Mouse (Mus musculus) heart, adult 18-20 months (tissue): ENCODE measurements around the gene Sertad2. TPM values are rescaled to one million over a fixed set of nuclear protein-coding genes. Genes with fewer than 3 reads are reported as not detected.
A peak's percentile ranks its signal among the peaks of the same experiment; 100 is the strongest.

Experiments used
- DNase-seq, 2 experiments: peaks; one replicate each; pipeline ENCODE4 v3.0.0; 2021 to 2022; ENCODE audit warnings: mixed read lengths in 1 of 2
- long read RNA-seq, 2 experiments: library from polyadenylated mRNA; stranded (forward); transcript quantifications; one replicate each; pipeline ENCODE4 v2.0.0; 2021
- total RNA-seq, 2 experiments: library from RNA; stranded (reverse); gene quantifications; 2 replicates each; pipeline ENCODE4 v1.2.3; 2021

The Sertad2 gene
- total RNA-seq, result 10 to 100 TPM; 16.2 to 17.7 TPM
- long read RNA-seq, experiment 1, partial matches to known transcripts, result 0 of 44 reads
- long read RNA-seq, experiment 1, other reads (novel, unspliced or antisense), result 44 of 44 reads
- long read RNA-seq, experiment 2, full-length matches to known transcripts, result 1 of 35 reads
- long read RNA-seq, experiment 2, partial matches to known transcripts, result 0 of 35 reads
- long read RNA-seq, experiment 2, other reads (novel, unspliced or antisense), result 34 of 35 reads

GRCm38 (mm10) chr11:20542739-20543452 is at the start of gene Sertad2:
Gene Sertad2, plus strand, starts transcription at chr11:20543253.
- peak; percentile 99 to 100 for DNase-seq

DNA sequence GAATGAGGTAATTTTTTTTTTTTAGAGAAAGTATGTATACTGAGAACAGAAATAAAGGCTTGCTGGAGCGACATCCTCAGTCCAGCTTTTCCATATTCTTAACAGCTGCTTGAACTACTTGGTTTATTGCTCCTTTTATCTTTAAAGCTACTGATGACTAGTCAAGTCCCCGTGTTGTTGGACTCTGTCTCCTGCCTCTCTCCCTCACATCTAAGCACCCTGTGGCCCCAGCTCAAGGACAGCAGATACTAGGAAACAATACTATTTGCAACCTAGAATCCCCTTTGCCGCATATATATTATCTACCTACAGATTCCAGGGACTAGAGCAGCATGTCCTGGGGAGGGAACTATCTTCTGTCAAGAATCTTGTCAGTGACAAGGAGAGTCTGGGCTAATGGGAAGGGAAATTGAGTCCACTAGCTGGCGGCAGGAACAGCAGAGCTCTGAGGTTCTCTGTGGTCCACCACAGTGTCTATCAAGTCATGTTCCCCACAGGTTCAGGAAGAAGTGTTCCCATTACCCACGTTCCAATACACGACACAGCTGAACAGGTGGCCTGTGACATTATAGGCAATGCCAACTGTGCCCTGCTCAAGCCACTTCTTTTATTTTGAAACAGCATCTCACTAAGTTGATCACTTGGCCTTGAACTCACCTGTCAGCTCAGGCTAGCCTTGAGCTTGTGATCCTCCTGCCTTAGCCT is 49.0 kb upstream of the Sertad2 start:
- DNase-seq, result no peak

- peak in 1 of 2 experiments; percentile 10 for DNase-seq
These were observed 42.5 kb upstream of the Sertad2 start for GRCm38 (mm10) chr11:20500516-20500915.

GRCm38 (mm10) chr11:20501160-20501955 is 41.7 kb upstream of the Sertad2 start:
- no peak for DNase-seq

- DNase-seq, result no peak
These were observed 29.5 kb upstream of the Sertad2 start for GRCm38 (mm10) chr11:20513574-20513973.

DNA sequence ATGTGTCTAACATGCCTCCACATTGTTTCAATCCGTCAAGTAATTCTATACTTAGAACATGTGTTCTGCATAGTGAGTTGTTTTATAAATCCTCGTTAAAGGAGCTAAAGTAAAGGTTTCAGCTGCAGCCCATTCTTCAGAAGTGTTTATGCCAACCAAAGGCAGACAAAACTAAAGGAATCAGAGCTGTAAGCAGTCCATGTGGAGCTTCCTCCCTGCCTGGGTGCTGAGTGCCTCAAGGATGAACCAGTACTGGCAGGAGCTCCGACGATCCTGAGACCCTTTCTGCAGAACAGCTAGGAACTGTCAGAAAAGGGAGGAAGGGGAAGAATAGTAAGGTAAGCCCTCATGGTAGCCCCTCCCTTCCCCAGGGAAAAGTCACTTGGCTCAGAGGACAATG is 28.3 kb upstream of the Sertad2 start:
- DNase-seq, result no peak

GRCm38 (mm10) chr11:20521321-20521720 is 21.7 kb upstream of the Sertad2 start:
- DNase-seq, result no peak

DNA sequence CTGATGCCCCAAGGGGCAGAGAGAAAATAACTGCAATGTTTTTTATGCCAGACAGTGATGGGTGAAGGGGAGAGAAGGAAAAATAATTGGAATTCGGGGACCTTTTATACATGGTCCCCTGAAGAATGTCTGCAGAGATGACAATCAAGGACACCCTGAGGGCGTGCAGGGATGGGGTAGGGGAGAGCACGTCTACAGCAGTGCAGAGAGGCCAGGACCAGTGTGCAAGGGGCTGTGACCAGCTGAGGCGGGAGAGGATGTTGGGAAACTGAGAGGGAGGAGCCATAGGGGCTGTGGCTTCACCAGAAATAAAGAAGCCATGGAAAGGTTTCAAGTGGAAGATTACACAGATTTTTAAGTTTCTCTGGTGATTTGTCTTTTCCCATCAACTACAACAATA is 20.3 kb upstream of the Sertad2 start:
- no peak for DNase-seq

DNA sequence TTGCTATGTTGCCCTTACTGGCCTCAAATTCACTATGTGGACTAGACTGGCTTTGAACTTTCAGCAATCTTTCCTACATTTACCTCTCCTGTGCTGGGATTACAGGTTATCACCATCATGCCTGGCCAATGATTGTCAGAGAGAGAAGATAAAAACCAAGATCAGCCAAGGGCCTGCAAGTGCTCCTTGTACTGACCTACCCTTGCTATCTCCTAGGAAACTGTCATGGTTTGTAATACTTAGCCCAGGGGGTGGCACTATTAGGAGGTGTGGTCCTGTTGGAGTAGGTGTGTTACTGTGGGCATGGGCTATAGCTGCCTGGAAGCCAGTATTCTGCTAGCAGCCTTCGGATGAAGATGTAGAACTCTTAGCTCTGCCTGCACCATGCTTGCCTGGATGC is 18.6 kb upstream of the Sertad2 start:
- no peak for DNase-seq

DNA sequence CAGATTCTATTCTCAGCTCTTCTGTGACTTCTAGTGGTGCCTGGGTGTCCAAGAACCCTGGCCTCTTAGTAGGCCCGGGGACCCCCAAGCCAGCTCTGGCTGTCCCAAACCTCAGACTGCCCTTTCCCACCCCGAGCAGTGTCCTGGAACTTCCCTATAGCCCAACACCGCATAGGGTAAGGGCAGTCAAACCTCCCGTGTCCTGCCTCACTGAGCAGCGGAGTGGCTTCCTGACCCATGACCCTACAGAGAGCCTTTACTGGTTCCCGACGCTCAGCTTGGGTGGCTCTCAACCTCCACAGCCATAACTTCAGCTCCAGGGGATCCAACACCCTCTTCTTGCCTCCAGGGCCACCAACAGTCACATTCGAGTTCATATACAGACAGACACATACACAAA is 17.1 kb upstream of the Sertad2 start:
- DNase-seq, result no peak

- DNase-seq, result no peak
These were observed 15.2 kb upstream of the Sertad2 start for GRCm38 (mm10) chr11:20527901-20528300.

GRCm38 (mm10) chr11:20531682-20531991 is 11.4 kb upstream of the Sertad2 start:
- no peak for DNase-seq

GRCm38 (mm10) chr11:20531992-20532881 is 10.8 kb upstream of the Sertad2 start:
- DNase-seq, result peak; percentile 74 to 82

DNA sequence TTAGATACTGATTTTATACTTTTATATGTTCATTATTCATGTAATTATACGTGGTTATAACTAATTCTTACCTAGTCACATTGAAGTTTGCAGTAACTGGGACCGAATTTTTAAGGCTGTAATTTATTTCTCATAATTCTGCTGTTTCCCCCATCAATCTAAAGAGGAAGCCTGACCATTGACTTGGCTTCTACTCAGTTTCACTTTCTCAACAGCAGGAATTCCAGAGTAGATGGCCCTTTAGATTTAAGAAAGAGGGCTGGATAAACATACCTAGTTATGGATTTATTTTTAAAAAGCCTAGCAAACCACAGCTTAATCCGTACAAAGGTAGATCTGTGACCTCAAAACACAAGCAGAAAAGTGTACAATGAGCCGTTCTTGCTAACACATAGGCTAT is 9.8 kb upstream of the Sertad2 start:
- no peak for DNase-seq

DNA sequence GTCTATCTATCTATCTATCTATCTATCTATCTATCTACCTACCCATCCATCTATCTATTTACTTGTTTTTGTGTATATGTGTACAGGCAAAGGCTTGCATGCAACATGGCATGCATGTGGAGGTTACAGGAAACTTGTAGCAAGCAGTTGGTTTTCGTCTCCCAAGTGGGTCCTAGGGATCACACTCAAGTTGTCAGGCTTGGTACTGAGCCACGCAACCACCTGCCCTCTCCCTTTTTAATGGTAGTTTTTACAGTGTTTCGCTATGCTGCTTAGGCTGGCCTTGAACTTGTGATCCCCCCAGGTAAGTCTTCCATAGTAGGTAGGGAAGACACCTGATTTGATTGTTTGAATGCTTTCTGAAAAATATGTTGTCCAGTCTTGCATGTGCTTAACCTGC is 5.8 kb upstream of the Sertad2 start:
- no peak for DNase-seq

GRCm38 (mm10) chr11:20538496-20538895 is 4.6 kb upstream of the Sertad2 start:
- DNase-seq, result no peak

DNA sequence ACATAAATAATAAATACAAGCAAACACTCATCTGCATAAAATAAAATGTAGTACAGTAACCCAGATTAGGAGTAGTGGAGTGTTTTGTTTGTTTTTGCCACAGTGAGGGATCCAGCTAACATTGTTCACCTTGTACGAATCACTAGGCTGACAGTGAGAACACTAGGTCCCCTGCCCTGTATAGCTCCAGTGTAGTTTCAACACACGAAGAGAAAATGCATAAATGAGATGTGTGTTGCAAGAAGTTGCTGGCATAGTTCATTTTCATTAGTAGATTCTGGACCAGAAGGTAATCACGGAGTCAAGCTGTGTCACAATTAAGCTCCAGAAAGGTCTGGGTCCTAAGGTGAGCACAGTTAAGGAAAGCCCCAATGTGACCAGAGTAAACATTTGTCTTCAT is 1.8 kb upstream of the Sertad2 start:
- DNase-seq, result no peak

- DNase-seq, result peak in 1 of 2 experiments; percentile 87
These were observed 937 bp upstream of the Sertad2 start for GRCm38 (mm10) chr11:20541995-20542637.

GRCm38 (mm10) chr11:20543453-20544120 is 534 bp downstream of the Sertad2 start:
- peak in 1 of 2 experiments; percentile 51 for DNase-seq

GRCm38 (mm10) chr11:20544376-20544775 is 1.3 kb downstream of the Sertad2 start:
- no peak for DNase-seq
